Mouse (Mus musculus) midbrain, embryonic 10.5 days (tissue): ENCODE results near the gene Klhl8. TPM values are rescaled to one million over a fixed set of nuclear protein-coding genes. Genes with fewer than 3 reads are reported as not detected.

Experiments used
- DNase-seq: peaks from one replicate; pipeline ENCODE4 v3.0.0-alpha.2; 2017; ENCODE audit warnings: low spot score
- H3K27ac ChIP-seq: fragments of 300-500 bp; sonication (generic); replicated peaks from 2 replicates; pipeline ENCODE4 v1.5.1; 2016; ENCODE audit warnings: mild to moderate bottlenecking
- H3K27me3 ChIP-seq: fragments of 300-500 bp; sonication (generic); 2 replicates; pipeline ENCODE4 v1.6.1; 2016; ENCODE audit warnings: low read depth, mild to moderate bottlenecking; ENCODE audit not compliant: poor library complexity, severe bottlenecking
- H3K36me3 ChIP-seq: fragments of 300-500 bp; sonication (generic); 2 replicates; pipeline ENCODE4 v1.6.1; 2016; ENCODE audit warnings: mild to moderate bottlenecking, moderate library complexity
- H3K4me1 ChIP-seq: fragments of 300-500 bp; sonication (generic); 2 replicates; pipeline ENCODE4 v1.6.1; 2016
- H3K4me3 ChIP-seq: fragments of 300-500 bp; sonication (generic); 2 replicates; pipeline ENCODE4 v1.5.1; 2016; ENCODE audit warnings: mild to moderate bottlenecking, moderate library complexity
- H3K9me3 ChIP-seq: fragments of 300-500 bp; sonication (generic); replicated peaks from 2 replicates; pipeline ENCODE4 v1.6.1; 2016; ENCODE audit warnings: mild to moderate bottlenecking
- WGBS: fragments of 180-500 bp; shearing (Covaris S2); methylation state at CpG from one replicate; pipeline ENCODE4 v1.1.7; 2016; 5-methylcytosine and 5-hydroxymethylcytosine counted together
- polyA plus RNA-seq: library from polyadenylated mRNA; unstranded; fragments of >200 nt; fragmentation: Nextera tagmentation; extraction: Ambion mirVana; gene quantifications from 2 replicates; pipeline ENCODE4 v1.2.1, GENCODE M21; 2016

The Klhl8 gene
- polyA plus RNA-seq, 1 experiment from 2014 or later, result 11.5 TPM

DNA sequence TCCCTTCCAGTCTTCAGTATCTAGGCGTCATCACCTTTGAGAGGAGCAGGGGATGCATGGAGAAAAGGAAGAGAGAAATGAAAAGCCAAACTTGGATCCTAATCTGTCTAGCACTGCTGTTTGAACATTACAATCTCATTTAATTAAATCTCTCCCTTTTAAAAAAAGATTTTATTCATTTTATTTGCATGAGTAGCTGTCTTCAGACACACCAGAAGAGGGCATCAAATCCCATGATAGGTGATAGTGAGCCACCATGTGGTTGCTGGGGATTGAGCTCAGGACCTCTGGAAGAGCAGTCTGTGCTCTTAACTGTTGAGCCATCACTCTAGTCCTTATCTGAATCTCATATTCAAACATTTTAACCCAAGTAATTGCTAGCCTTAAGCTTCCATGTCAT lies 80.2 kb downstream of the Klhl8 start:
- WGBS, result 94% methylated on average over 1 of the region's 1 CpGs
- Histone ChIP-seq H3K27me3 (no peaks in the 10 kb centered on the region), H3K9me3 (no peaks in the 10 kb centered on the region), H3K27ac (no peak overlapping the region), H3K4me3 (no peak overlapping the region), H3K36me3 (peaks cover 43% of the 10 kb centered on the region), H3K4me1 (peaks cover 1% of the 10 kb centered on the region; the same call in 1 of the 2 replicates)
- DNase-seq, result no peak

DNA sequence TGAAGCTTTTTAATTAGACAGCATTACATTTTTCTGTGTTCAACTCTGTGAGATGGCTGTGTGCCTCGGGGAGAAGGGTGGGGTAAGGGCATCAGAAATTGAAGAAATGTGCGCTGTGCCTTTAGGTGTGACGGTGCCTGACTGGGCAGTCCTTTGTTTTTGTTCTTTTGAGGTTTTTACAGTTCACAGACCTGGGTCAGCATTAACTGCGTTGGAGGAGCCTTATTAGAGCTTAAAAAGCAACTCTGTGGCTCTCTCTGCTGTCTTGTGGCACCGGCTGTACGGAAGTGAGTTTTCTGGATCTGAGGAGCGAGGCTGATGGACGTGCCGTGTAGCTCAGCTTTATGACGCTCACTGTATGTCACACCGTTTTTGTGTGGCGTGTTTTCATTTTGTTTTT lies 81.9 kb downstream of the Klhl8 start:
- H3K4me1 ChIP-seq, result no peaks in the 10 kb centered on the region
- no peaks in the 10 kb centered on the region for H3K9me3 ChIP-seq
- H3K4me3 ChIP-seq, result no peak overlapping the region
- H3K27me3 ChIP-seq, result no peaks in the 10 kb centered on the region
- whole genome bisulfite sequencing, result 79% methylated on average over 12 of the region's 12 CpGs
- no peak overlapping the region for H3K27ac ChIP-seq
- H3K36me3 ChIP-seq, result peaks cover 31% of the 10 kb centered on the region
- no peak for DNase-seq

- Histone ChIP-seq H3K4me1 (no peaks in the 10 kb centered on the region), H3K27me3 (no peaks in the 10 kb centered on the region), H3K4me3 (no peak overlapping the region), H3K36me3 (peaks cover 26% of the 10 kb centered on the region), H3K27ac (no peak overlapping the region), H3K9me3 (no peaks in the 10 kb centered on the region)
- DNase-seq, result no peak
- WGBS, result 89% methylated on average over 8 of the region's 8 CpGs
Observed at GRCm38 (mm10) chr5:103828729-103829128, 82.3 kb downstream of the Klhl8 start.

- Histone ChIP-seq H3K9me3 (no peaks in the 10 kb centered on the region), H3K4me1 (no peaks in the 10 kb centered on the region), H3K36me3 (peaks cover 22% of the 10 kb centered on the region), H3K27ac (0 out of 2 replicates have a peak overlapping the region, but pooled peaks have one; percentile 5), H3K4me3 (no peak overlapping the region), H3K27me3 (no peaks in the 10 kb centered on the region)
- DNase-seq, result no peak
- 86% methylated on average over 21 of the region's 21 CpGs for WGBS
Observed at GRCm38 (mm10) chr5:103828304-103828703, 82.8 kb downstream of the Klhl8 start.

DNA sequence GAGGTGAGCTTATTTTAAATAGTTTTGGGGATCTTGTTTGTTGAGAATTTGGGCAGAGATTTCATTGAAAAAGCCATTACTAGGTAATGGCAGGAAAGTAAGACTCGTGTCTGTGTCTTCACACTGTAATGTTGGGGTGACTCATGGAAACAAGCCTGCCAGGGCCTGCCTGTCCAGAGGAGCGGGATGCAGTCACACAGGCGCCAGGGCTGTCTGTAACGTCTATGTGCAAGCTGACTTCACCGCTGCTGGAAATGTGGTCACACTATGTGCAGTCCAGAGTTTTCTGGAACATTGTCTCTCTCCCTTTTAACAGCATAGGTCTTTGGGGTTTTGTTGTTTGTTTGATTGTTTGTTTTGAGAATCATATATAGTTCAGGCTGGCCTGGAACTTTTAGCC lies 88.1 kb downstream of the Klhl8 start:
- no peaks in the 10 kb centered on the region for H3K9me3 ChIP-seq
- DNase-seq, result no peak
- H3K36me3 ChIP-seq, result peaks cover 4% of the 10 kb centered on the region; the same call in 1 of the 2 replicates
- no peaks in the 10 kb centered on the region for H3K27me3 ChIP-seq
- WGBS, result 89% methylated on average over 5 of the region's 5 CpGs
- no peak overlapping the region for H3K4me3 ChIP-seq
- H3K27ac ChIP-seq, result no peak overlapping the region
- H3K4me1 ChIP-seq, result 0 out of 2 replicates have a peak, but pooled peaks cover 4% of the 10 kb centered on the region

GRCm38 (mm10) chr5:103821500-103822298 lies 89.4 kb downstream of the Klhl8 start:
- Histone ChIP-seq H3K4me1 (0 out of 2 replicates have a peak, but pooled peaks cover 4% of the 10 kb centered on the region), H3K9me3 (no peaks in the 10 kb centered on the region), H3K27me3 (no peaks in the 10 kb centered on the region), H3K4me3 (no peak overlapping the region), H3K27ac (no peak overlapping the region), H3K36me3 (peaks cover 4% of the 10 kb centered on the region; the same call in 1 of the 2 replicates)
- no peak for DNase-seq
- 87% methylated on average over 13 of the region's 13 CpGs for WGBS

DNA sequence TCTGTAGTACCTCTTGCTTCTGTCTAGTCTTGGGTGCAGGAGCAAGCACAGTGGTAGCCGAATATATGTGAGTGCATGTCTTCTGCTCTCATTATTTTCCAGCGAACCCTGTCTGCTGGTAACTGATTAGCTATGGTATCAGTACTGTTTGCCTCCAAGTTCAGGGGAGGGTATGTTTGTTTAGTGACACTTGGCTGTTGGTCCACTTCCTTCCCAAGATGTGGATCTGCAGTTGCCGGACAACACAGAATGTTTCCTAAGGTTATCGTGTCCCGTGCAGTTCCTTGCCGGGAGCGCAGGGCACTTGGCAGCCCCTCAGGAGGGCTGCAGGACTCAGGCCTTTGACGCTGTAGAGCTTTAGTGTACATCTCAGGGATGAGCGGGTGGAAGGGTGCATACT lies 90.0 kb downstream of the Klhl8 start:
- no peak for DNase-seq
- H3K27me3 ChIP-seq, result no peaks in the 10 kb centered on the region
- H3K27ac ChIP-seq, result no peak overlapping the region
- H3K4me3 ChIP-seq, result no peak overlapping the region
- H3K36me3 ChIP-seq, result peaks cover 2% of the 10 kb centered on the region; the same call in 1 of the 2 replicates
- no peaks in the 10 kb centered on the region for H3K9me3 ChIP-seq
- 0 out of 2 replicates have a peak, but pooled peaks cover 4% of the 10 kb centered on the region for H3K4me1 ChIP-seq
- WGBS, result 92% methylated on average over 9 of the region's 9 CpGs

- no peak overlapping the region for H3K4me3 ChIP-seq
- H3K9me3 ChIP-seq, result no peaks in the 10 kb centered on the region
- WGBS, result 88% methylated on average over 1 of the region's 1 CpGs
- H3K36me3 ChIP-seq, result no peaks in the 10 kb centered on the region
- peaks cover 9% of the 10 kb centered on the region for H3K4me1 ChIP-seq
- no peak for DNase-seq
- no peaks in the 10 kb centered on the region for H3K27me3 ChIP-seq
- no peak overlapping the region for H3K27ac ChIP-seq
Observed at GRCm38 (mm10) chr5:103819674-103820073, 91.4 kb downstream of the Klhl8 start.

- Histone ChIP-seq H3K4me1 (peaks cover 15% of the 10 kb centered on the region), H3K4me3 (no peak overlapping the region), H3K27ac (no peak overlapping the region), H3K27me3 (no peaks in the 10 kb centered on the region), H3K9me3 (no peaks in the 10 kb centered on the region), H3K36me3 (no peaks in the 10 kb centered on the region)
- WGBS, result 91% methylated on average over 9 of the region's 9 CpGs
- DNase-seq, result no peak
Observed at GRCm38 (mm10) chr5:103818602-103819001, 92.5 kb downstream of the Klhl8 start.

DNA sequence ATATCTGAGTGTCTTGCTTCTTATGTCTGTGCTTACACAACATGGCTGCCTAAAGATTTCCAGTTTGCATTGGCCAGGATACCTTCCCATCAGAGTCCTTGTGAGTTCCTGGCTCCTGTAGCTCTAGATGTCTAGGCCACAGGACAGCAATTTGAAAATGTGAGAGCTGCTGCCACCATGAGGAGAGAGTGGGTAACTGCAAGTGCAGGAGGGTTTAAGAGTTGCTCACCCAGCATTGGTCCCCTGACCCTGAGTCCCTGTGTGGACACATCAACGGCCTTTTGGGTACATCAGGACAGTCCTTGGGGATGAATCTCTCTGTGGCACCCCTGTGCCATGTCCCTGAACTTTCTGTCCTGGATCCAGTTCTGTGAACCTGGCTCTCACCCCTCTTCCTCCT lies 93.3 kb downstream of the Klhl8 start:
- peaks cover 19% of the 10 kb centered on the region for H3K4me1 ChIP-seq
- DNase-seq, result peak; percentile 79
- 20% methylated on average over 1 of the region's 1 CpGs for WGBS
- no peaks in the 10 kb centered on the region for H3K36me3 ChIP-seq
- H3K27me3 ChIP-seq, result no peaks in the 10 kb centered on the region
- no peak overlapping the region for H3K27ac ChIP-seq
- H3K9me3 ChIP-seq, result no peaks in the 10 kb centered on the region
- no peak overlapping the region for H3K4me3 ChIP-seq

GRCm38 (mm10) chr5:103816718-103817117 lies 94.3 kb downstream of the Klhl8 start:
- no peak for DNase-seq
- 87% methylated on average over 3 of the region's 3 CpGs for WGBS
- H3K4me1 ChIP-seq, result peaks cover 19% of the 10 kb centered on the region

GRCm38 (mm10) chr5:103815249-103815617 lies 95.8 kb downstream of the Klhl8 start:
- Histone ChIP-seq H3K4me1 (peaks cover 17% of the 10 kb centered on the region), H3K27ac (no peak overlapping the region), H3K36me3 (no peaks in the 10 kb centered on the region), H3K9me3 (no peaks in the 10 kb centered on the region), H3K4me3 (no peak overlapping the region), H3K27me3 (no peaks in the 10 kb centered on the region)
- WGBS, result 71% methylated on average over 4 of the region's 4 CpGs
- no peak for DNase-seq

More at GRCm38 (mm10) chr5:103816718-103817117, 94.3 kb downstream of the Klhl8 start:
- H3K27ac ChIP-seq, result no peak overlapping the region
- no peaks in the 10 kb centered on the region for H3K27me3 ChIP-seq
- no peaks in the 10 kb centered on the region for H3K9me3 ChIP-seq
- H3K36me3 ChIP-seq, result no peaks in the 10 kb centered on the region
- no peak overlapping the region for H3K4me3 ChIP-seq

- DNase-seq, result no peak
- Histone ChIP-seq H3K36me3 (no peaks in the 10 kb centered on the region), H3K27ac (no peak overlapping the region), H3K4me3 (no peak overlapping the region), H3K4me1 (peaks cover 15% of the 10 kb centered on the region), H3K27me3 (no peaks in the 10 kb centered on the region), H3K9me3 (no peaks in the 10 kb centered on the region)
- WGBS, result 70% methylated on average over 16 of the region's 16 CpGs
Observed at GRCm38 (mm10) chr5:103814551-103815248, 96.4 kb downstream of the Klhl8 start.
